Mouse (Mus musculus) kidney, embryonic 15.5 days (tissue): ENCODE results near the gene Per2. TPM values are rescaled to one million over a fixed set of nuclear protein-coding genes. Genes with fewer than 3 reads are reported as not detected.

Experiments used
- ATAC-seq: fragments of 200-750 bp; cut with Nextera tagmentation; replicated peaks from 2 replicates; pipeline ENCODE4 v1.8.0; 2017; ENCODE audit warnings: moderate TSS enrichment; ENCODE audit not compliant: low FRiP score
- H3K27ac ChIP-seq: fragments of 300-500 bp; sonication (generic); 2 replicates; pipeline ENCODE4 v1.5.1; 2015; ENCODE audit warnings: mild to moderate bottlenecking, inconsistent platforms
- H3K27me3 ChIP-seq: fragments of 300-500 bp; sonication (generic); 2 replicates; pipeline ENCODE4 v1.6.1; 2015; ENCODE audit warnings: inconsistent platforms
- H3K36me3 ChIP-seq: fragments of 300-500 bp; sonication (generic); 2 replicates; pipeline ENCODE4 v1.6.1; 2015; ENCODE audit warnings: inconsistent platforms
- H3K4me1 ChIP-seq: fragments of 300-500 bp; sonication (generic); 2 replicates; pipeline ENCODE4 v1.6.1; 2015; ENCODE audit warnings: inconsistent platforms
- H3K4me2 ChIP-seq: fragments of 300-500 bp; sonication (generic); 2 replicates; pipeline ENCODE4 v1.6.1; 2015; ENCODE audit warnings: moderate library complexity, mild to moderate bottlenecking, inconsistent platforms
- H3K4me3 ChIP-seq: fragments of 300-500 bp; sonication (generic); replicated peaks from 2 replicates; pipeline ENCODE4 v1.5.1; 2015; ENCODE audit warnings: mild to moderate bottlenecking, inconsistent platforms
- H3K9ac ChIP-seq: fragments of 300-500 bp; sonication (generic); 2 replicates; pipeline ENCODE4 v1.6.1; 2015; ENCODE audit warnings: mild to moderate bottlenecking, inconsistent platforms
- H3K9me3 ChIP-seq: fragments of 300-500 bp; sonication (generic); replicated peaks from 2 replicates; pipeline ENCODE4 v1.6.1; 2016; ENCODE audit warnings: inconsistent platforms
- WGBS: fragments of 180-500 bp; shearing (Covaris S2); methylation state at CpG from one replicate; pipeline ENCODE4 v1.1.7; 2015; ENCODE audit warnings: mixed read lengths; 5-methylcytosine and 5-hydroxymethylcytosine counted together
- polyA plus RNA-seq: library from polyadenylated mRNA; unstranded; fragments of >200 nt; fragmentation: Nextera tagmentation; extraction: Ambion mirVana; gene quantifications from 2 replicates; pipeline ENCODE4 v1.2.1, GENCODE M21; 2015

Gene Per2
- polyA plus RNA-seq, 1 experiment from 2014 or later = 3.6 TPM

DNA sequence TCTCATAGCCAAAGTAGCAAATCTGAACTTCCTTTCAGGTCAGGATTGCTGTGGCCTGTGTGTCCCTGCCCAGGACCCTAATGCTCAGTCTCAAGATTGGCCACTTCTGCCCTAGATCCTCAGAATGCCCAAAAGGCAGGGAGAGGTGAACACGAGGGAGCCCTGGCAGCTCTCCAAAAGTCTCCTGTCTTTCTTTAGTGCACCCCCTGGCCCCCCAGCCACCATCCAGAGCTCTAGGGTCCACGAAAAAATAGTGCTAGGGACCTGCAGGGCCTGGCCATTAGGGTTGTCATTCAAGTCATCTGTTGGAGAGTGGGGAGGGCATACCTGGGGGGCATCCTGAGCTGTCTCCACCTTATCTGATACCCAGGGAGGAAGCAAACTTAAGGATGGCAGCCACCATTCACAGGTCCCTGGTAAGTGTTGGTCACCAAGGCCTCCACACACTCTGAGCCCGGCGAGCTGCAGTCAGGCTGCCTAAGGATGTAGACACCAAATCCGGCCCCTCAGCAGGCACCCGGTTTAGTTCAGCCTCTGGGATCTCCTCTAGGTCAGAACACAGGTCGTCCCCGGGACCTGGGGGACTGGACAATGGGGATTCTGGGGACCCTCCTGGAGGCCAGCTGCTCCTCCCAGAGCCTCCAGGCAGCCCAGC lies 47.4 kb downstream of the Per2 start:
- 68% methylated on average over 8 of the region's 8 CpGs for WGBS
- no peaks in the 10 kb centered on the region for H3K9me3 ChIP-seq
- ATAC-seq = 0 out of 2 replicates have a peak, but pooled peaks have one; percentile 0
- H3K4me3 ChIP-seq = peak overlapping the region; percentile 86
- no peaks in the 10 kb centered on the region for H3K27me3 ChIP-seq
- no peak overlapping the region for H3K27ac ChIP-seq
- peaks cover 2% of the 10 kb centered on the region; the same call in 1 of the 2 replicates for H3K36me3 ChIP-seq
- peaks cover 33% of the 10 kb centered on the region for H3K4me1 ChIP-seq
- H3K9ac ChIP-seq = peak overlapping the region; percentile 93; the same call in 1 of the 2 replicates
- H3K4me2 ChIP-seq = peak overlapping the region; percentile 97

DNA sequence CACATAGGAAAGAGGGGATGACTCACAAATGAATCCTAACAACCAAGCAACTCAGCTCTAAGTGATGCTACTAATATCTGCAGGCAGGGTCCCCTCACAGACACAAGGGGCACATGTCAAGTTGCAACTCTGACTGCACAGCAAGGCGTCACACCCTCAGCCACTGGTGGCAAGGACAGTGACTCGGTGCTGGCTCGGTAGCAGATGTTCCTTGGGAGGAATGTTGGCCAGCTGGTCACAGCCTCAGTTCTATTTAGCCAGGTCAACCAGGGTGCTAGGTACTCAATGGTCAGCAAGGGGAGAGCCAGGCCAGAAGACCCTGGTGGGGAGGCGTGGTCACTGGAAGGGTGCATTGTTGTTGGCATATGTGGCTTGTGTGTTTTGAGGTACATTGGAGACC lies 51.3 kb downstream of the Per2 start:
- 78% methylated on average over 4 of the region's 4 CpGs for WGBS
- ATAC-seq = no peak
- H3K27ac ChIP-seq = no peak overlapping the region
- peaks cover 18% of the 10 kb centered on the region for H3K4me1 ChIP-seq
- H3K4me2 ChIP-seq = no peak overlapping the region
- H3K36me3 ChIP-seq = no peaks in the 10 kb centered on the region
- H3K9me3 ChIP-seq = no peaks in the 10 kb centered on the region
- H3K27me3 ChIP-seq = no peaks in the 10 kb centered on the region
- no peak overlapping the region for H3K4me3 ChIP-seq
- H3K9ac ChIP-seq = no peak overlapping the region

DNA sequence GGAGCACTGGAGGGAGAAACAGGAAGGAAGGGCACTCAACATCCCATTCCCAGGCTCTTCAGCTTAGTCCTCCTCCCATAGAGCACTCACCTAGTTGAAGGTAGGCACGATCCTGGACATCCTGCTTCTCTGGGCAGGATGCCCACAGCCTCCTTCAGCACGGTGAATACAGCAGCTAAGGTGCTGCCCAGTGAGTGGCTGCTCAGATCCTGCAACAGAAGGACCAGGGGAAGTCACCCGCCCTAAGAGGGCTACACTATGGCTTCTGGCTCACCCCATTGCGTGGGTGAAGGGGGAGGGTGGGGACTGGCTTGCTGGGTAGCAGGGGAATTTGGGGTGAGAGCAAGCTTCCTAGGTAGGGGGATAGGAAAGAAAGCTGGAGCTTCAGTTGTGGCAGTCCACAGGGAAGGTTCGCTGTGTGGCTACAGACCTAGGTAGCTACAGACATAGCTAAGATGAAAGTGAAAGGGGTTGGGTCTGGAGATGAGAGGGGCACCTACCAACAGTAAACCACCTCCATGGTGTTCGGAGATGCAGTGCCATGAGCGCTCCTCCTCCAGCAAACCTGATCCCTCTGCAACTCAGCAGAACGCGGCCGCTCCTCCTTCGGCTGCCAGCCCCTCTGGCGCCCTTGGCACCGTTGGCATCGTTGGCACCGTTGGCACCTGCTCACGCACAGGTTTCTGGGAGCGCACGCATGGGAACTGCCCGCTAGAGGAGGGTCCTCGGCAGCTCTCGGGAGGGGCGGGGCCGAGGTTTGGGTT lies 53.5 kb downstream of the Per2 start:
- H3K4me1 ChIP-seq = 0 out of 2 replicates have a peak, but pooled peaks cover 4% of the 10 kb centered on the region
- no peak overlapping the region for H3K27ac ChIP-seq
- H3K9me3 ChIP-seq = no peaks in the 10 kb centered on the region
- H3K4me3 ChIP-seq = no peak overlapping the region
- no peak for ATAC-seq
- H3K27me3 ChIP-seq = no peaks in the 10 kb centered on the region
- no peak overlapping the region for H3K4me2 ChIP-seq
- no peak overlapping the region for H3K9ac ChIP-seq
- H3K36me3 ChIP-seq = no peaks in the 10 kb centered on the region
- 59% methylated on average over 23 of the region's 23 CpGs for WGBS

DNA sequence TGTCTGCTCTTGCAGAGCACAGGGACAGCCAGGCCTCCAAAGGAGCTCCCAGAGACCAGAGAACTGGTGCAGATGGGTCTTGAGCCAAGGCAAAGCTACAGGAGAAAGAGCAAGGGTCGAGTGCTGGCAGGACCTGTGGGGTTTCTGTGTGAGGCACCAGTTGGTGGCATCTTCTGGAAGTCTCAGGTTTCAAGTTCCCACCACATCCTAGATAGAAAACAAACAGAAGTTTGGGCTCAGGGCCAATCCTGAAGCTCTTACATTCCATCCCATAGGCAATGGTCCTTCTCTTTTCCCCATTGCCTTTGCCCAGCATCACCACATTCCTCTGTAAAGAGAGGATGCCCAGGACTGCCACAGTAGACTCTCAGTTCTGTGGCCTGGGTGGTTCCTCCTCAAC lies 54.1 kb downstream of the Per2 start:
- no peak for ATAC-seq
- 17% methylated on average over 1 of the region's 1 CpGs for WGBS

DNA sequence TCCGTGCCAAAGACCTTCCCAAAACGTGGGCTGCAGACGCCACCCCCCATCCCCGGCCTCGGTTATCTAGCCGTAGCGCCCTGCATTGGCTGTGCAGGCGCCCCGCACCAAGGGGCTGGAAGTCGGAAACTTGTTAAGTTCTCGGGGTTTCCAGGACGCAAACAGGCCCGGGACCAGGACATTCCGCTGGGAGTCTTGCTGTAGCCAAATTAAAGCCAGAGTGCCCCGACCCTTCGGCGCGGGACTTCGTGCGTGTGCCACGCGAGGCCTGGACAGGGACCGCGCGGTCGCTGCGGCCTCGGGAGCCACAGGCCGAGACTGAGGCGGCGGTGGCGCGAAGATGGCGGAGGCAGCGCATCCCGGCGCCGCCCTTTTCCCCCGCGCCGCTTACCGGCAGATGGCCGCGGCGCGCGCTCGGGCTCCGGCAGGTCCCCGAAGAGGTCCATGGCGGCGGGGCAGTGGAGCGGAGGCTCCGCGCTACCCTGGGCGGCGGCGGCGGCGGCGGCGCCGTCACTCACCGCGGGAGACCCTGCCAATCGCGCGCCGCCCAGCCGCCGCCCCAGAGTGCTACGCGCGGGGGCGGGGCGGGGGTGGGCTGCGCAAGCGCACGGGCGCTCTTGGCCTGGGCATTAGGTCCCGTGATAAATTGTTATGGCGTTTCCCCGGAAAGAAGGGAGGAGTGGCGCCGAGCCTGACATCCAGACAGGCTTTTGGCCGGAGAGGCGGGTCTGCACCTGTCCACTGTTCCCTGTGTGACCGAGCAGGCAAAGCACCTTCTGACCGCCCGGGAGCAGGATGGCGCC lies 60.7 kb downstream of the Per2 start, which contains the start of gene Ilkap:
Gene Ilkap (minus strand): TSS at position 556 of the 803 bp plus-strand sequence.
- Histone ChIP-seq H3K9me3 (no peaks in the 10 kb centered on the region), H3K27me3 (no peaks in the 10 kb centered on the region), H3K4me3 (peak within 1 kb of the TSS; percentile 95), H3K27ac (peak within 1 kb of the TSS; percentile 87), H3K36me3 (peaks cover 18% of the 10 kb centered on the region), H3K4me2 (peak within 1 kb of the TSS; percentile 88), H3K4me1 (peaks cover 20% of the 10 kb centered on the region), H3K9ac (peak within 1 kb of the TSS; percentile 95)
- ATAC-seq = peak; percentile 97
- WGBS = under 1% methylated on average over 61 of the region's 91 CpGs

More for the DNA sequence above, 54.1 kb downstream of the Per2 start:
- Histone ChIP-seq H3K9me3 (no peaks in the 10 kb centered on the region), H3K4me1 (0 out of 2 replicates have a peak, but pooled peaks cover 4% of the 10 kb centered on the region), H3K27me3 (no peaks in the 10 kb centered on the region), H3K4me2 (no peak overlapping the region), H3K36me3 (no peaks in the 10 kb centered on the region), H3K27ac (no peak overlapping the region), H3K9ac (no peak overlapping the region), H3K4me3 (no peak overlapping the region)

DNA sequence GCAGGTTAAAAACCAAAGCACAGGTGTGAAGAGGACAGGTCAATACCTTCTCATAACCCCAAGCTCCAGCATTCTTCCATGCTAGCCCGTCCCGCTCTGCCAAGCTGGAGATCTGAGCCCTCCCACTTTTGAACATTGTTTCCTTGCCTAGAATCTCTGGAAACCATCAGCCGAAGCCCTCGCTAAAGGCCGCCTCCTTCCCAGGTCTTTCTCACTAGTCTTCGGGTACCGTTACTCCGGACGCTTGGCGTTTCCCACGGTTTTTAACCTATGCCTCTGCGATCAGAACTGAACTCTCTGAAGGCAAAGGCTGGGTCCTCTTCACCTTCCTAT lies 61.2 kb downstream of the Per2 start:
- Histone ChIP-seq H3K9ac (peak overlapping the region; percentile 95), H3K27me3 (no peaks in the 10 kb centered on the region), H3K4me1 (peaks cover 20% of the 10 kb centered on the region), H3K27ac (peak overlapping the region; percentile 87), H3K36me3 (peaks cover 23% of the 10 kb centered on the region), H3K9me3 (no peaks in the 10 kb centered on the region), H3K4me2 (peak overlapping the region; percentile 88), H3K4me3 (peak overlapping the region; percentile 95)
- ATAC-seq = no peak
- under 1% methylated on average over 12 of the region's 12 CpGs for WGBS

DNA sequence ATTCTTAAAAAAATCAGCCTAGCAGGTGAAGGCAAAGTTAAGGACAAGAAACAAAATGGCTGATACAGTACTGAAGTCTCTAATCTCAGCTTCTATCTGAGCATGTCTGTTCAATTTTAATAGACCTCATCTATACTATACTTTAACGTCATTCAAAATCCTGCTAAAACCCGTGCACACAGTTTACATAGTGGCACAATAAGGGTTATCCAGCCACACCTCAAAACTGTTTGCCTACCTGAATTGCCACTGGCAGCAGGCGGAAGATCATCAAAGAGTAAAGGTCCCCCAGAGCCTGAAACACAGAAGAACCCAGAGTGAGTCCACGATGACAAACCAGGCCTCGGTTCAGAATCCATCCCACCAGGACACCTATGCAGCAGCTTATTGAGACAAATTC lies 68.8 kb downstream of the Per2 start:
- WGBS = 94% methylated on average over 5 of the region's 5 CpGs
- ATAC-seq = no peak
- no peaks in the 10 kb centered on the region for H3K4me1 ChIP-seq
- H3K9me3 ChIP-seq = no peaks in the 10 kb centered on the region
- H3K4me3 ChIP-seq = no peak overlapping the region
- no peak overlapping the region for H3K27ac ChIP-seq
- no peaks in the 10 kb centered on the region for H3K27me3 ChIP-seq
- H3K9ac ChIP-seq = no peak overlapping the region
- H3K36me3 ChIP-seq = peaks cover 87% of the 10 kb centered on the region
- H3K4me2 ChIP-seq = no peak overlapping the region

DNA sequence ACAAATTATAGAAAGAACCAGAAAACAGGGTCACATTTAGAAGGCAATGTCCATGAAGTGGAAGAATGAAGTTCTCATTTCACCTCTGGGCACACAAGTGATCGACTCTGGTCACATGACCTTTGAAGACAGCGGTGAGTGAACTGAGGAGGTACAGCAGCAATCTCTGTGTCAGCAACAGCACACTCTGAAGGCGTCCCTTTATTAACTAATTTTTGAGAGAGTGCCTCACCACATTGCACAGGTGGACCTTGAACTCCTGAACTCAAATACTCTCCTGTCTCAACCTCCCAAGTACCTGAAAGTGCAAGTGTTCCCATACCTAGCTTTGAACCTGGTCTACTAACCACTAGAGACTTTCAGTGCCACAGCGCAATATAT lies 78.0 kb downstream of the Per2 start:
- Histone ChIP-seq H3K4me1 (no peaks in the 10 kb centered on the region), H3K4me2 (no peak overlapping the region), H3K9ac (no peak overlapping the region), H3K9me3 (no peaks in the 10 kb centered on the region), H3K27me3 (no peaks in the 10 kb centered on the region), H3K36me3 (peaks cover 94% of the 10 kb centered on the region), H3K4me3 (no peak overlapping the region), H3K27ac (no peak overlapping the region)
- ATAC-seq = no peak
- WGBS = 92% methylated on average over 4 of the region's 4 CpGs

DNA sequence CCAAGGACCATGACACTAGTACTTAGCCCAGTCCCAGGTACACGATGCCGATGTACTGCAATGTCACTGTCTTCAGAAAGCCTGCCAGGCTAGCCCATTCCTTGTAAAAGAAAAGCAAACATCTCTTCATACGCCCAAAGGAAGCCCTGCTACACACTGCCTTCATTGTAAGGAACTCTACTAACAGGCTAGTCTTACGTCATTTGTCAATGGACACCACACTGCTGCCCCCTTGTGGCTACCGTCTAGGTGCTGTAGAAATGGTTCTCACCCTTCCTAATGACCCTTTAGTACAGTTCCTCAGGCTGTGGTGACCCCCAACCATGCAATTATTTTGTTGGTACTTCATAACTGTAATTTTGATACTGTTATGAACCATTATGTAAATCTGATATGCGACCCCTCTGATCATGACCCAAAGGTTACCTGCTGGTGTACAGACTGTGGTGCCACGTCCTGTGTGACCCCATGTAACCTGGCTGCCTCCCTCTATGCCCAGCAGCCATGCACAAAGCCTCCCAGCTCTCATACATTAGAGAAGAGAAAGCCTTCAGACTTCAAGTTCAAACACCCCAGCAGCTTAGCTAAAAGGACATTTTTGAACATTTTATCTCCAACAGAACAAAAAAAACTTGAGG lies 78.6 kb downstream of the Per2 start:
- peaks cover 96% of the 10 kb centered on the region for H3K36me3 ChIP-seq
- H3K4me3 ChIP-seq = no peak overlapping the region
- H3K27me3 ChIP-seq = no peaks in the 10 kb centered on the region
- H3K27ac ChIP-seq = no peak overlapping the region
- 61% methylated on average over 7 of the region's 7 CpGs for WGBS
- no peak overlapping the region for H3K9ac ChIP-seq
- H3K4me2 ChIP-seq = no peak overlapping the region
- H3K4me1 ChIP-seq = no peaks in the 10 kb centered on the region
- H3K9me3 ChIP-seq = no peaks in the 10 kb centered on the region
- peak; percentile 43; the same call in 1 of the 2 replicates for ATAC-seq

DNA sequence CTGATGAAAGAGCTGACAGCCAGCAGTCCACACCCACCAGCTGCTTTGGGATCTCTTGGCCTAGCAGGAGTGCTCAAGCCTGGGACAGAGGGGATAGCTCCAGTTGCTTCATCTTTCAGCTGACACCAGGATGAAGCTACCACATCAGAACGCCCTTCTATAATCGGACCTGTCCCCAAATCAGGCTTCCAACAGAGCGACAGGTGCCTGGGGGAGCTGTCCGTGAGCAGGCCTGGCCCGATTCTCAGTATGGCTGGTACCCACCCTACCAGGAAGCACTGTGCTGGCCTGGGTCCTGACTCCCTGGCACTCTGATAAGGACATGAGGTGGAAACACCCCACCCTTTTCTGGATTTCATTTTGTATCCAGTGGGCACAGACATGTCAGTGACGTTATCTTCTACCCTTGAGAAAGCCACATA lies 85.7 kb downstream of the Per2 start:
- Histone ChIP-seq H3K9me3 (no peaks in the 10 kb centered on the region), H3K9ac (no peak overlapping the region), H3K4me3 (no peak overlapping the region), H3K36me3 (peaks cover 90% of the 10 kb centered on the region), H3K27ac (no peak overlapping the region), H3K4me2 (no peak overlapping the region), H3K27me3 (no peaks in the 10 kb centered on the region), H3K4me1 (no peaks in the 10 kb centered on the region)
- no peak for ATAC-seq
- 91% methylated on average over 6 of the region's 6 CpGs for WGBS

DNA sequence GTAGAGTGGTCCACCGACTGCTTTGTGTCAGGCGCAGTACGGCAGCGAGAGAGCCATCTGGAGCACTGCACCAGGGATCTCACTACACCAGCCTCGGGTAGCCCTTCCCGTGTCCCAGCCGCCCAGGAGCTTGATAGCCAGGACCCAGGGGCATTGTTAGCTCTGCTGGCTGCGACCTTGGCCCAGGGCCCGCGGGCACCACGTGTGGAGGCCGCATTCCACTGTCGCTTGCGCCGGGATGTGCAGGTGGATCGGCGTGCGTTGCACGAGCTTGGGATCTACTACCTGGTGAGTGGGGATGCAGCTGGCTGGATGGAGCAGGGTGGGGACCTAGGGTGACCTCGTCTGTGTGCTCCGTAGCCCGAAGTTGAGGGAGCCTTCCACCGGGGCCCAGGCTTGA lies 89.1 kb downstream of the Per2 start:
- Histone ChIP-seq H3K9ac (no peak overlapping the region), H3K27me3 (no peaks in the 10 kb centered on the region), H3K36me3 (peaks cover 56% of the 10 kb centered on the region), H3K4me1 (peaks cover 18% of the 10 kb centered on the region), H3K27ac (no peak overlapping the region), H3K4me2 (no peak overlapping the region), H3K4me3 (no peak overlapping the region), H3K9me3 (no peaks in the 10 kb centered on the region)
- ATAC-seq = no peak
- whole genome bisulfite sequencing = 85% methylated on average over 23 of the region's 23 CpGs
